Mouse (Mus musculus) lung, embryonic 14.5 days (tissue): ENCODE data around the gene Eml4. TPM values are rescaled to one million over a fixed set of nuclear protein-coding genes. Genes with fewer than 3 reads are reported as not detected.
A peak's percentile ranks its signal among the peaks of the same experiment; 100 is the strongest.

Experiments used
- ATAC-seq: fragments of 200-750 bp; cut with Nextera tagmentation; 2 replicates; pipeline ENCODE4 v1.8.0; 2017; ENCODE audit warnings: mild to moderate bottlenecking, moderate TSS enrichment, moderate library complexity; ENCODE audit not compliant: insufficient read depth
- DNase-seq: peaks from one replicate; pipeline ENCODE4 v3.0.0-alpha.2; 2015
- H3K27ac ChIP-seq: fragments of 300-500 bp; sonication (generic); 2 replicates; pipeline ENCODE4 v1.5.1; 2014; ENCODE audit warnings: low read depth, mild to moderate bottlenecking, moderate library complexity
- H3K27me3 ChIP-seq: fragments of 300-500 bp; sonication (generic); 2 replicates; pipeline ENCODE4 v1.6.1; 2014; ENCODE audit warnings: low read length, control low read depth; ENCODE audit not compliant: insufficient read depth
- H3K36me3 ChIP-seq: fragments of 300-500 bp; sonication (generic); 2 replicates; pipeline ENCODE4 v1.6.1; 2014; ENCODE audit warnings: control low read depth; ENCODE audit not compliant: insufficient read depth
- H3K4me1 ChIP-seq: fragments of 300-500 bp; sonication (generic); 2 replicates; pipeline ENCODE4 v1.6.1; 2014; ENCODE audit warnings: antibody characterized with exemption, control low read depth; ENCODE audit not compliant: insufficient read depth
- H3K4me2 ChIP-seq: fragments of 300-500 bp; sonication (generic); 2 replicates; pipeline ENCODE4 v1.6.1; 2014; ENCODE audit warnings: mild to moderate bottlenecking
- H3K4me3 ChIP-seq: fragments of 300-500 bp; sonication (generic); 2 replicates; pipeline ENCODE4 v1.5.1; 2014; ENCODE audit warnings: low read depth, low read length
- H3K9ac ChIP-seq: fragments of 300-500 bp; sonication (generic); 2 replicates; pipeline ENCODE4 v1.6.1; 2014
- H3K9me3 ChIP-seq: fragments of 300-500 bp; sonication (generic); 2 replicates; pipeline ENCODE4 v1.6.1; 2016; ENCODE audit warnings: low read depth, low read length, control low read depth
- CTCF ChIP-seq: IDR thresholded peaks from 2 replicates; pipeline ENCODE4 v1.5.1; 2016; ENCODE audit warnings: antibody characterized with exemption, low read depth
- WGBS: fragments of 180-500 bp; shearing (Covaris S2); extraction: QIAGEN DNeasy Blood & Tissue Kit; methylation state at CpG from one replicate; pipeline ENCODE4 v1.1.7; 2014; 5-methylcytosine and 5-hydroxymethylcytosine counted together
- polyA plus RNA-seq: library from polyadenylated mRNA; unstranded; fragments of >200 nt; fragmentation: Nextera tagmentation; extraction: Ambion mirVana; gene quantifications from 2 replicates; pipeline ENCODE4 v1.2.1, GENCODE M21; 2014

The Eml4 gene
- polyA plus RNA-seq, 1 experiment from 2014 or later = 55.3 TPM

GRCm38 (mm10) chr17:83311806-83312205 is 38.9 kb upstream of the Eml4 start:
- Histone ChIP-seq H3K9ac (no peak overlapping the region), H3K27me3 (no peaks in the 10 kb centered on the region)
- ATAC-seq = no peak

DNA sequence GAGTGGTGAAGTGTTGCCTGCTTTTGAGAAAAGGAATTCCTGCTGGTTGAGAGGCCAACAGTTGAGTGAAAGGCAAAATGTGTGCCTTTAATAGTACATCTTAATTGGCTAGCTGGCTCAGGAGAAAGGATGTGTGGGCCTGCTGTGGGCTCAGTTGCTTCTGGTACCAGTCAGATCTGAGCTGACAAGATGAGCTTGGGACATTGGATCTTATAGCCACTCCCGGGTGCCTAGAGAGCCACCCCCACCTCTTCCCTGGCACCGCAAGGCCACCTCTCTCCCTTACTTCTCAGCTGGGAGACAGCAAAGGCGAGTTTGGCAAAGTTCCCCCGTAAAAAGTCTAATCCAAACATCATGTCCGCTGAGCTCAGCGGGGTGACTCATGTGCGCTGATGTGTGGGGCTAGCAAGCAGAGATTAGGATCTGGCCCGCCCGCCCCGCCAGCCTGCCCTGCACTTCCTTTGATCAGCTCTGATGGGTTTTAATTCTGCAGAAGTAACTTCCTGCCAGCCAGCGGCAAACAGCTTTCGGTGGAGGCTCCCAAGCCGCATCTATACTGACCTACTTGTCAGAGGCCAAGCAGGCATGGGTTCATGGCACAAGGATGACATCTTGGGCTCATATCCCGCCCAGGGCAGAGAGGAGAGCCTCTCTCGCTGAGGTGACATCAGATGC is 38.4 kb upstream of the Eml4 start:
- H3K9me3 ChIP-seq = no peaks in the 10 kb centered on the region
- ATAC-seq (peak; percentile 72), DNase-seq (peak; percentile 84)
- H3K27ac ChIP-seq = peak overlapping the region; percentile 90
- no peak overlapping the region for H3K4me3 ChIP-seq
- H3K4me1 ChIP-seq = peaks cover 25% of the 10 kb centered on the region
- H3K27me3 ChIP-seq = no peaks in the 10 kb centered on the region
- no peak for TF ChIP-seq CTCF
- no peaks in the 10 kb centered on the region for H3K36me3 ChIP-seq
- peak overlapping the region; percentile 52 for H3K4me2 ChIP-seq
- 0 out of 2 replicates have a peak overlapping the region, but pooled peaks have one; percentile 30 for H3K9ac ChIP-seq
- 4% methylated on average over 15 of the region's 15 CpGs for WGBS

More at GRCm38 (mm10) chr17:83311806-83312205, 38.9 kb upstream of the Eml4 start:
- no peak overlapping the region for H3K4me3 ChIP-seq
- H3K4me2 ChIP-seq = no peak overlapping the region
- peaks cover 25% of the 10 kb centered on the region for H3K4me1 ChIP-seq
- H3K36me3 ChIP-seq = no peaks in the 10 kb centered on the region
- peak overlapping the region; percentile 90 for H3K27ac ChIP-seq
- TF ChIP-seq CTCF = no peak
- 60% methylated on average over 5 of the region's 5 CpGs for WGBS
- peak; percentile 33 for DNase-seq
- no peaks in the 10 kb centered on the region for H3K9me3 ChIP-seq

DNA sequence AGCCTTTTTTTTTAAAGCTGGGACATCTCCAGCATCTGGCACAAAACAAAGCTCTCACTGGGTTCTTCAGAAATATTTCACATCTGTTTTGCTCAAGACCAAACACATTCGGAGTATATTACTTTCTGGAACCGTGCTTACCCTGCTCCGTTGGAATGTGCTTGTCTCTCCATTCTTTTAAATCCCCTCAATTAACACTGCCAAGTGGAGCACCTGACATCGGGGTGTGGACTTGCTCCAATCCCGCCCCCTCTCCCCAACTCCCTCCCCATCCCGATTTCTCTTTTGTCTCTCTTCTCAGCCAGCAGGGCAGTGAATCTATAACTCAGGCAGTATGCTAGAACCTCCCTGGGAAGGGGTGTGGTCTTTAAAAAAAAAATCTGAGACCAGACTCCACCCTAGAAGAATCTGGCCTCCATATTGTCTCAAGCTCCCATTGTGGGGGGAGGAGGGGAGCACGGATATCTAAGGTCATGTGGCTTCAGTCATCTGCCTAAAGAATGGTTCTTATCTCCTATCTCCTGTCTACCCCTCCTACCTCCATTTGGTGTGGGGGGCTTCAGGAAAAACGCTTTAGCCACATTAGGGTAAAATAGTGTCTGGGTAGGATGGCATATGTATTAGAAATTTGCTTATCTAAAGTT is 37.6 kb upstream of the Eml4 start:
- DNase-seq = no peak
- Histone ChIP-seq H3K27me3 (no peaks in the 10 kb centered on the region), H3K9me3 (no peaks in the 10 kb centered on the region), H3K4me2 (no peak overlapping the region), H3K36me3 (no peaks in the 10 kb centered on the region), H3K4me3 (no peak overlapping the region), H3K4me1 (peaks cover 23% of the 10 kb centered on the region), H3K27ac (no peak overlapping the region), H3K9ac (no peak overlapping the region)
- WGBS = 30% methylated on average over 8 of the region's 8 CpGs
- ATAC-seq = 0 out of 2 replicates have a peak, but pooled peaks have one; percentile 22
- no peak for TF ChIP-seq CTCF

DNA sequence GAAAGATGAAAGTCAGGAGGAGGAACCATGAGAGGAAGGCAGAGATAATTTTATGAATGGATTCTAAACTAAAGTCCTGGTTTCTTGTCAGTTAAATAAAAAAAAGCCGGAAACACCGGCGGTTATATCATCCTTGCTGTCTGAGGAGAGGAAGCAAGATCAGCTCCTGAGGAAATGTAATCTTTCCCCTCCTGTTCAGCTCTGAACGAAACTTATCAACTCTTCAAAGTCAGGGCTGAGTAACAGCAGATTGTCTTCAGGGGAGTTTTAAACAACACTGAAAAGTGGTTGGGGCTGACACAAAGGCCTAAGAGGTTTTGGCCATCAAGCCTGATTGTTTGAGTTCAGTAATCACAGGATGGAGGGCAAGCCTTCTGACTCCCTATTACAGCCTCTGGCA is 35.3 kb upstream of the Eml4 start:
- ATAC-seq = no peak

DNA sequence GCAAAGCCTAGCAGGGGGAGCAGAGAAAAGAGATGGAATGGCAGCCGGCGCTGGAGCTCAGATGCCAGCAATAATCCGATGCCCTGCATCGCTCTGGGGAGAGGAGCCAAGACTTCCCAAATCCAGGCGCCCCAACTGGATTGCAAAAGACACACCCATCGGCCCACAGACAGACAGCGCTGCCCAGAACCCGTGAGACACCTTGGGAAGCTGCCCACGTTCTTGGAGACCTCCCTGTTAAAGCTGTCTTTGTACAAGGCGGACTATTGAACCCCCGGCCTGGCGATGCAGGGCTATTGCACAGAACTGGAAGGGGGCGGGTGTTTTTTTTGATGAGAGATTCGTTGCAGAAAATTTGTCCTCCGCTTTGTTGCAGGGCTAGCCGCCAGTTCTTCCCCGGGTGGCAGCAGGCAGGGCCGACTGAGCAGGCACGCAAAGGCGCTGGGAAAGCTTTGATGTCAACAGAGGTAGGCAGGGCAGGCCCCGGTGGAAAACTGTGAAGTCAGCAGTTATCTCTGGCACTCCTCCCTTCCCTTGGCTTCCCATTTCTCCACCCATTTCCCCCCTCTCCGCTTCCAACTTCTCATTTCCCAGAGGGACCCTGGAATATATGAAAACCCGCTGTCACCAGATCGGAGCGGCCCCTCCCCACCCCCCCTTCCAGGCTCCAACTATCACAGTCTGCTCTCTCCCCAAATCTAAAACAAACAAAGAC is 28.0 kb upstream of the Eml4 start:
- Histone ChIP-seq H3K4me3 (peak overlapping the region; percentile 19), H3K27ac (peak overlapping the region; percentile 90), H3K27me3 (no peaks in the 10 kb centered on the region), H3K4me1 (peaks cover 17% of the 10 kb centered on the region), H3K9ac (peak overlapping the region; percentile 36), H3K4me2 (peak overlapping the region; percentile 59), H3K9me3 (no peaks in the 10 kb centered on the region), H3K36me3 (no peaks in the 10 kb centered on the region)
- 6% methylated on average over 25 of the region's 25 CpGs for WGBS
- no peak for TF ChIP-seq CTCF
- peak; percentile 74 for DNase-seq
- peak; percentile 76 for ATAC-seq

More for the DNA sequence above, 35.3 kb upstream of the Eml4 start:
- H3K9ac ChIP-seq = no peak overlapping the region
- H3K4me1 ChIP-seq = peaks cover 23% of the 10 kb centered on the region
- H3K9me3 ChIP-seq = no peaks in the 10 kb centered on the region
- no peaks in the 10 kb centered on the region for H3K27me3 ChIP-seq
- 42% methylated on average over 4 of the region's 4 CpGs for WGBS
- TF ChIP-seq CTCF = no peak
- DNase-seq = peak; percentile 45
- no peaks in the 10 kb centered on the region for H3K36me3 ChIP-seq
- H3K4me3 ChIP-seq = no peak overlapping the region
- H3K4me2 ChIP-seq = no peak overlapping the region
- no peak overlapping the region for H3K27ac ChIP-seq

DNA sequence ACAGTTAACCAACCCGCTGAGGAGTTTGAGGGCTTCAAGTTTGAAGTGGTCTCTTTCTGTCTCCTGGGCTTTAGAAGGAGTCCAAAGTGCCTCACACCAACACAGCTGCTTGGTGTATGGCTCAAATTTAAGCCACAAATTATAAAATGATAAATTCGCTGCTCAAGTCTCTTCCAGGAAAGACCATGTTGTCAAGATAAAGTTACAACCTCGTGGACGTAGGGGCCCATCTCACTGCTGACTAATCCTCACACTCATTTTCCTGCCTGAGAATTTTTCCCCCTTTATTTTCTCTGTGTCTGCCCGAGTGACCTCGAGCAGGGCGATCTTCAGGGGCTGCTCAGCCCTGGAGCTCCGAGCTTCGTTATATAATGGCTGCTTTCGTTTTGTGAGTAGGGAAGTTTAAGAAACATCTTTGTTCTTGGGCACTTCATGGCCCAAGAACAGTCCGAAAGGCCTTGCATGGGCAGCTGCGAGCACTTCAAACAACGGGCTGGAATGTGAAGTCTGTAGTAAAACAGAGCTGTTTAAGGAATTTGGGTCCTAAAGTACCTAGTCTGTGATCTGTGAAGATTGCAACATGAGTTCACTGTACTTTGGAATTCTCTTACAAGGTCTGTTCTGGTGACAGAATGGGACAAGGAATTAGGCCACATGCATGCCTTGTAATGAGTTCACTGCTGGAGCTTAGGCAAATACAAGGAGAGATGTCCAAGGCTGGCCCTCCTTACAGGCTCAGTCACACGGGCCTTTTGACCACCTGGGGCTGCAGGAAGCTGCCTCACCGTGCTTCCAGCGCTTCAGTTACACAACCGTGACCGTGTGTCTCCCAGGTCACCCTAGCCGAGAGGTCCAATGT is 27.1 kb upstream of the Eml4 start:
- peak overlapping the region; percentile 59 for H3K4me2 ChIP-seq
- H3K9ac ChIP-seq = peak overlapping the region; percentile 25
- H3K27ac ChIP-seq = peak overlapping the region; percentile 90
- DNase-seq = peak; percentile 70
- WGBS = 30% methylated on average over 19 of the region's 19 CpGs
- peaks cover 17% of the 10 kb centered on the region for H3K4me1 ChIP-seq
- no peaks in the 10 kb centered on the region for H3K36me3 ChIP-seq
- H3K9me3 ChIP-seq = no peaks in the 10 kb centered on the region
- no peak for TF ChIP-seq CTCF
- no peaks in the 10 kb centered on the region for H3K27me3 ChIP-seq
- ATAC-seq = peak; percentile 54; the same call in 1 of the 2 replicates
- H3K4me3 ChIP-seq = no peak overlapping the region
